Mouse (Mus musculus): Measurements from ENCODE around the gene Racgap1.

Gene Racgap1

GRCm38 (mm10) chr15:99592877-99593276, 58.6 kb downstream of the Racgap1 start:
- in situ Hi-C loops (cut with MboI, MseI), result no loop called here

DNA sequence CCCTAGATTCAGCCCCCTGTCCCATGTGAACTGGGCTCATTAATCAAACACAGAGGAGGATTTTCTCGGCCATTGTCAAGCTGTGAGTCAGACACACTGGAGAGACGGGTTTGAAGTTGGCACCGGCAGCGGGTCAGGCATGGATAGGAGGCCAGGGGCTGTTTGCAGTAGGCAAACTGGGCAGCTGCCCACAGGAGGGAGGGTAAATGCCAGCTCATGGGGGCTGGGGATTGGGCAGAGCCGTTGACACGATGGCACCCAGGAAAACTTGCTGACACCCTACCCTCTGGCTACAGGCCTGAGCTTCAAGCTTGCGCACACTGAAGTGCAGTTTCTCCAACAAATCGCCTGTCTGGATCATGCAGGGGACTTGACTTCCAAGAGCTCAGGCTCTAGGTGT, 59.3 kb downstream of the Racgap1 start:
- in situ Hi-C loops (cut with MboI, MseI), result no loop called here

DNA sequence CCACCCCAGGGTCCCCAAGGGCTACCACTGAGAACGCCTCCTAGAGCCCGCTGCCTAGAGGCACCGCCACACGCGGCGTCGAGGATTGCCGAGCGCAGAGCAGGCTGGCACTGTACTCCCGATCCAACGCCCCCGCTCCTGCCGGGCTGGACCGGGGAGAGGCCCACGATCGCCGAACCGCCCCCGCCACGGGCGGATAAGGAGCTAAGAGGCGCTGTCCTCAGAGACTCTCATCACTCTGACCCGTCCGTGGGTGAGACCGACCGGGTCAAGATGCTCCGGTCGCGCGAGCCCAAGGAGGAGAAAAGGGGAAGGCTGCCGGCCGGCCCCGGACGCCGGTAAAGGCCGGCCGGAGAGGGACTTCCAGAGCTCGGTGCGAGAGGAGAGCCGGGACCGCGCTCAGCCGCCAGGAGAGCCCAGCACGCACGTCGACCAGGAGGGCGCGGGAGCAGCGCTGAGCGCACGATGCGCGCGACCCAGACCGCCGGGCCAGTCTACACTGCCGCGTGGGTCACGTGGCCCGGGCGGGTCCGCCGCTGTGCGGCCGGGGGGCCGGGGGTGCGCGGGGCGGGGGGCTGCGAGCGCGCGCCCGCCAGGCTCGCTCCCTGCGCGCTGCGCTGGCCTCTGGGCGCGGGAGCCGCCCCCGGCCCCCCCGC, 60.9 kb downstream of the Racgap1 start, which contains the start of gene Aqp5:
Gene Aqp5, plus strand, starts transcription at position 354 of the 656 bp plus-strand sequence.
- in situ Hi-C loops (cut with MboI, MseI), result no loop called here

- in situ Hi-C loops (cut with MboI, MseI), result no loop called here
Observed at GRCm38 (mm10) chr15:99589704-99590103, 61.8 kb downstream of the Racgap1 start.

DNA sequence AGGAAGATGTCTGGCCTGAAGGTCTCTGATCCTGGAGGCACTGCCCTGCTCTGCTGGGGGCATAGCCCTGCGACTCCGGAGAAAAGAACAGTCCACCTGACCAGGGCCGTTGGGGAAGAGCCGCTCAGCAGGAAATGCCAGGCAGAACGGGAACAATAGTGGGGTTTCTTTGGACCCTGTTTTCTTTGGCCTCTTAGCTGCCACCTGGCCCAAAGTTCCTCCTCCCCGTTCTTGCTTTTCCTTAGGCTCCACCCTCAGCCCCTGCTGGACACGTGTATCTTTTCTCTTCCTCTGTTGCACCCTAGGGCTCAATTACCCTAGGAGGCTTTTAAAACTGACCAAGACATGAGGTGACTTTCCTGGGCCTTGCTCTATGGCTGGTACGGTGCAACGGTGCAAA, 62.2 kb downstream of the Racgap1 start:
- in situ Hi-C loops (cut with MboI, MseI), result no loop called here

- in situ Hi-C loops (cut with MboI, MseI), result no loop called here
Observed at GRCm38 (mm10) chr15:99586525-99586924, 64.9 kb downstream of the Racgap1 start.

GRCm38 (mm10) chr15:99585741-99586140, 65.7 kb downstream of the Racgap1 start:
- in situ Hi-C loops (cut with MboI, MseI), result no loop called here

GRCm38 (mm10) chr15:99584407-99585202, 66.9 kb downstream of the Racgap1 start:
- in situ Hi-C loops (cut with MboI, MseI), result no loop called here

DNA sequence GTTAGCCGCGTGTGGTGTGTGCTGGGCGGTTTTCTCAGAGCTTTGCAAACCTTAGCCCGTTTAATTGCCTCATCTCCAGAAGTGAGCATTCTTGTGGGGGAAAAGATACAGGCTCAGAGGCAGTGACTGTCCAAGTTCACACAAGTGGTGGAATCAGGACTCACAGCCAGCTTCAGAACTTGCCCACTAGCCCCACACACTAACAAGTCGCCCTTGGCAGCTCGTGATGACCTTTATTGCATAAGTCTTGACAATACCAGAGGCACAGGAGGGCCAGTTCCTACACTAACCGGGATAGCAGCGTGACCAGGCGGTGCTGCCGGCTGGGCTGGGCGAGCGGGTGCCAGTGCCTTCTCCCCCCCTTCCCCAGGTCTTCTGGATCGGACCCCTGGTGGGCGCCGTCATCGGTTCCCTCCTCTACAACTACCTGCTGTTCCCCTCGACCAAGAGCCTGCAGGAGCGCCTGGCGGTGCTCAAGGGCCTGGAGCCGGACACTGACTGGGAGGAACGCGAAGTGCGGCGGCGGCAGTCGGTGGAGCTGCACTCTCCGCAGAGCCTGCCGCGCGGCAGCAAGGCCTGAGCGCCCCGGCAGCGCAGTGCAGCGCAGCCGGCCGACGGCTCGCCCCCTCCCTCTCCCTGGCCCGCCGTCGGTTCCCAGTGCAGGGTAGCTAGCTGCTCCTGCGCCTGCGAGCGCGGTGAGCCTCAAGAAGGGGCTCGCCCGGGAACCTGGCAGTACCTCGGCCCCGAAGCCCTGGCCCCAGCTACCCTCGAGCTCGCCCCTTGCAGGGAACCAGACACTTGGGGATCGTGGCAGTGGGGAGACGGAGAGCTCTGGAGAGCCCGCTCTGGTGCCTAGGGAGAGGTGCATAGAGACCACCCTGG, 67.8 kb downstream of the Racgap1 start:
- in situ Hi-C loops (cut with MboI, MseI), result no loop called here

GRCm38 (mm10) chr15:99578802-99579485, 72.5 kb downstream of the Racgap1 start, which contains the start of gene Aqp2:
Gene Aqp2, plus strand, starts transcription at chr15:99579055.
- in situ Hi-C loops (cut with MboI, MseI), result no loop called here

Data from T-helper 17 cell (primary cell).